Mouse (Mus musculus) right cerebral cortex, postnatal 36 days (tissue): Measurements from ENCODE around the gene Efemp1.

Experiments used
- DNase-seq, 2 experiments: peaks; one replicate each; pipeline ENCODE4 v3.0.0; 2022; ENCODE audit warnings: low spot score in 2 of 2, mixed read lengths in 1 of 2

The Efemp1 gene

DNA sequence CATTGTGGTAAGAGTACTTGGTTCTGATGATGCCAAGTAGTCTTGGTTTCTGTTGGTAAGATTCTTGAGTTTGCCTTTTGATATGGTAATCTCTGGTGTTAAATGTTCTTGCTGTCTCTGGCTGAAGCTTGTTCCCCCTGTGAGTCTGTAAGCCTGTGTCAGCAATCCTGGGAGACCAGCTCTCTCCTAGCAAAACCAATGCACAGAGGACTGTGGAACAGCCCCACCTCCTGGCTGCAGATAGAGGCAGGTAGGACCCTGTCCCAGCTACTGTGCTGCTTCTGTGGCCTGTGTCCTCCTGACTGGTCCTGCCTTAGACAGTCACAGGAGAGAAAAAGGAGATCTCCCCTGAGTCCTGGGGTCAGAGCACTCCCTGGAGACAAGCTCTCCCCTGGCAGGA lies 81.4 kb downstream of the Efemp1 start:
- no peak for DNase-seq

GRCm38 (mm10) chr11:28939651-28940050 lies 86.6 kb downstream of the Efemp1 start:
- DNase-seq: no peak

- DNase-seq: no peak
Observed at GRCm38 (mm10) chr11:28951586-28952210, 98.7 kb downstream of the Efemp1 start.

GRCm38 (mm10) chr11:28954673-28955304 lies 101.8 kb downstream of the Efemp1 start:
- DNase-seq: no peak

- DNase-seq: no peak
Observed at GRCm38 (mm10) chr11:28955305-28955701, 102.3 kb downstream of the Efemp1 start.

- no peak for DNase-seq
Observed at GRCm38 (mm10) chr11:28961381-28961780, 108.4 kb downstream of the Efemp1 start.
